ENCODE assay signal across 20 mouse cellular contexts in genomic region chr6:73047259-73047658, GRCm38 (mm10).
A peak's percentile ranks its signal among the peaks of the same experiment; 100 is the strongest.
DNase-seq lines count a peak whose midpoint lies in the region; ATAC-seq and TF ChIP-seq lines count a peak whose summit lies in the region.
"Had no signal": no experiment of that assay in that cellular context is flagged by ENCODE, and none has a peak within 500 bp of the region (broad histone marks: within the 10 kb centered on the region; RNA-seq: fewer than 3 reads in every experiment).

No protein-coding gene starts in this region.

- ATAC-seq in intestine, embryonic 16.5 days: peak; percentile 71
- ATAC-seq in kidney, embryonic 16.5 days (ENCODE audit: low FRiP score, low TSS enrichment): peak; percentile 79; the same call in 1 of the 2 replicates
- ATAC-seq in liver, embryonic 12.5 days: no peak
- ATAC-seq: forebrain, embryonic 15.5 days had no signal

- no peaks in the 10 kb centered on the region for H3K27me3 ChIP-seq in intestine, embryonic 16.5 days (replicated peaks; ENCODE audit: control insufficient read depth, insufficient read depth, low read length)
- H3K27me3 ChIP-seq in kidney, adult 2 months (replicated peaks; ENCODE audit: control insufficient read depth, insufficient read depth, low read length): no peaks in the 10 kb centered on the region
- H3K27me3 ChIP-seq in kidney, embryonic 16.5 days (ENCODE audit: insufficient read depth, low read length): no peaks in the 10 kb centered on the region
- H3K27me3 ChIP-seq in cerebellum, adult 2 months (ENCODE audit: control insufficient read depth, insufficient read depth, low read length): no peaks in the 10 kb centered on the region
- H3K27me3 ChIP-seq in liver, embryonic 12.5 days (replicated peaks): no peaks in the 10 kb centered on the region
- H3K27me3 ChIP-seq: forebrain, embryonic 15.5 days; hindbrain, embryonic 13.5 days had no signal

- H3K4me2 ChIP-seq in intestine, embryonic 16.5 days (ENCODE audit: low read depth, low read length): no peak overlapping the region
- H3K4me2 ChIP-seq in kidney, embryonic 16.5 days (replicated peaks; ENCODE audit: low read depth, low read length): no peak overlapping the region
- H3K4me2 ChIP-seq in liver, embryonic 12.5 days: no peak overlapping the region
- H3K4me2 ChIP-seq: forebrain, embryonic 15.5 days; hindbrain, embryonic 13.5 days had no signal

- no peak for TF ChIP-seq POLR2A in kidney, adult 2 months (IDR thresholded peaks at IDR 0.05; ENCODE audit: low read depth, low read length)
- no peak for TF ChIP-seq POLR2A in cerebellum, adult 2 months (IDR thresholded peaks at IDR 0.05; ENCODE audit: borderline replicate concordance, insufficient read depth, low read length)

- WGBS in intestine, embryonic 16.5 days: 65% methylated on average over 7 of the region's 7 CpGs
- WGBS in kidney, adult 2 months: 49% methylated on average over 7 of the region's 7 CpGs
- 65% methylated on average over 7 of the region's 7 CpGs for WGBS in kidney, embryonic 16.5 days
- 82% methylated on average over 7 of the region's 7 CpGs for WGBS in cerebellum, adult 2 months
- 64% methylated on average over 7 of the region's 7 CpGs for WGBS in liver, embryonic 12.5 days (ENCODE audit: insufficient replicate concordance)

- no peak for TF ChIP-seq CTCF in kidney, adult 2 months (conservative IDR thresholded peaks at IDR 0.05; ENCODE audit: insufficient read depth, insufficient read length, low read depth, low read length)
- TF ChIP-seq CTCF in cerebellum, adult 2 months (IDR thresholded peaks at IDR 0.05; ENCODE audit: borderline replicate concordance, insufficient read depth, low read depth, low read length): no peak

- H3K36me3 ChIP-seq in intestine, embryonic 16.5 days (ENCODE audit: control insufficient read depth, insufficient read depth, low read length): no peaks in the 10 kb centered on the region
- no peaks in the 10 kb centered on the region for H3K36me3 ChIP-seq in kidney, adult 2 months (ENCODE audit: control insufficient read depth, insufficient read depth, low read length)
- no peaks in the 10 kb centered on the region for H3K36me3 ChIP-seq in kidney, embryonic 16.5 days (ENCODE audit: insufficient read depth, low read length)
- no peaks in the 10 kb centered on the region for H3K36me3 ChIP-seq in liver, embryonic 12.5 days
- H3K36me3 ChIP-seq: embryonic facial prominence, embryonic 10.5 days; forebrain, embryonic 15.5 days; heart, embryonic 10.5 days; hindbrain, embryonic 13.5 days had no signal

- H3K4me1 ChIP-seq in intestine, embryonic 16.5 days (ENCODE audit: control insufficient read depth, insufficient read depth, low read length): no peaks in the 10 kb centered on the region
- H3K4me1 ChIP-seq in kidney, adult 2 months (ENCODE audit: control insufficient read depth, insufficient read depth, low read length): no peaks in the 10 kb centered on the region
- H3K4me1 ChIP-seq in kidney, embryonic 16.5 days (ENCODE audit: insufficient read depth, low read length): no peaks in the 10 kb centered on the region
- H3K4me1 ChIP-seq in cerebellum, adult 2 months (ENCODE audit: control insufficient read depth, insufficient read depth, low read length): no peaks in the 10 kb centered on the region
- H3K4me1 ChIP-seq in liver, embryonic 12.5 days: no peaks in the 10 kb centered on the region
- H3K4me1 ChIP-seq: embryonic facial prominence, embryonic 10.5 days; forebrain, embryonic 15.5 days; heart, embryonic 10.5 days; hindbrain, embryonic 13.5 days had no signal

- no peaks in the 10 kb centered on the region for H3K9me3 ChIP-seq in intestine, embryonic 16.5 days (ENCODE audit: control insufficient read depth, low read length)
- H3K9me3 ChIP-seq in kidney, embryonic 16.5 days (ENCODE audit: low read length): no peaks in the 10 kb centered on the region; the same call in 1 of the 2 replicates
- no peaks in the 10 kb centered on the region for H3K9me3 ChIP-seq in liver, embryonic 12.5 days (replicated peaks)
- H3K9me3 ChIP-seq: embryonic facial prominence, embryonic 10.5 days; forebrain, embryonic 15.5 days; heart, embryonic 10.5 days; hindbrain, embryonic 13.5 days had no signal

- no peak overlapping the region for H3K9ac ChIP-seq in intestine, embryonic 16.5 days (ENCODE audit: low read depth, low read length)
- H3K9ac ChIP-seq in kidney, embryonic 16.5 days (replicated peaks; ENCODE audit: low read length): no peak overlapping the region
- H3K9ac ChIP-seq in liver, embryonic 12.5 days: no peak overlapping the region
- H3K9ac ChIP-seq: forebrain, embryonic 15.5 days; hindbrain, embryonic 13.5 days had no signal

- H3K4me3 ChIP-seq in intestine, embryonic 16.5 days (ENCODE audit: low read length): no peak overlapping the region
- H3K4me3 ChIP-seq in kidney, adult 2 months (ENCODE audit: insufficient read depth, low read depth, low read length): no peak overlapping the region
- no peak overlapping the region for H3K4me3 ChIP-seq in kidney, embryonic 16.5 days (ENCODE audit: low read length)
- no peak overlapping the region for H3K4me3 ChIP-seq in cerebellum, adult 2 months (replicated peaks; ENCODE audit: insufficient read depth, low read depth, low read length)
- H3K4me3 ChIP-seq in liver, embryonic 12.5 days: no peak overlapping the region
- H3K4me3 ChIP-seq: embryonic facial prominence, embryonic 10.5 days; forebrain, embryonic 15.5 days; heart, embryonic 10.5 days; hindbrain, embryonic 13.5 days had no signal

- no peak overlapping the region for H3K27ac ChIP-seq in intestine, embryonic 16.5 days (ENCODE audit: low read length)
- no peak overlapping the region for H3K27ac ChIP-seq in kidney, adult 2 months (ENCODE audit: insufficient read depth, low read depth, low read length)
- no peak overlapping the region for H3K27ac ChIP-seq in kidney, embryonic 16.5 days (ENCODE audit: low read length)
- H3K27ac ChIP-seq in cerebellum, adult 2 months (ENCODE audit: insufficient read depth, low read length): no peak overlapping the region
- H3K27ac ChIP-seq in liver, embryonic 12.5 days: no peak overlapping the region
- H3K27ac ChIP-seq: embryonic facial prominence, embryonic 10.5 days; forebrain, embryonic 15.5 days; heart, embryonic 10.5 days; hindbrain, embryonic 13.5 days had no signal

- DNase-seq in kidney, adult 2 months: peak; percentile 69
- peak; percentile 43 to 57 for DNase-seq in kidney, postnatal 36 days
- no peak for DNase-seq in Muller cell, postnatal 12 days (ENCODE audit: inconsistent ontology term)
- no peak for DNase-seq in cerebellum, adult 2 months
- no peak for DNase-seq in retina, postnatal 1 day
- DNase-seq: adrenal gland, adult 8-10 months; adrenal gland, postnatal 36 days; cerebellum, adult 11 months; cerebellum, adult 9-11 months; gastrocnemius, postnatal 10 days; heart, adult 18-20 months; heart, postnatal 10 days; heart, postnatal 4 days had no signal

Comparison
In these comparisons a context has a peak if more than half of its experiments do, and no peak if none do; other contexts are left out.
1. DNase-seq: peak in kidney, adult 2 months (single experiment) and kidney, postnatal 36 days (2 of 2); none in Muller cell, postnatal 12 days (single experiment), cerebellum, adult 2 months (0 of 2) and retina, postnatal 1 day (single experiment).